18 mouse cellular contexts compared by ENCODE assay signal in the genomic region with DNA sequence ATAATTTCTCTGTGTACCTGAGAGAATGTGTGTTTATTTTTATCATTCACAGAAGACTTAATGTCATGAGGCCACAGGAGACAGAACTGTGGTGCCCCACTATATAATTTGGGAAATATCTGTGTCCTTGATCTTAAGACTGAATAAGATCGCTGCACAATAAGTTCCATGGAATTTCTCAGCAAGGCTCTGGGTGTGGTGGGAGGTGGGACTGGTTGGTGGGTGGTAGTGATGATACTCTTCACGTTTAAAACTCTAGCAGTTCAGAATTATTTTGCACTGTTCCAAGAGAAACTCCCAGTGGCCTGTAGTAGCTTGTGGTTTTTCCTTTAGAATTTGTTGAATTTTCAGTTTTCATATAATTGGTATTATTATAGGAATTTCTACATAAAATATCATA.
"Had no signal": no experiment of that assay in that cellular context is flagged by ENCODE, and none has a peak within 500 bp of the region (broad histone marks: within the 10 kb centered on the region; RNA-seq: fewer than 3 reads in every experiment).

No protein-coding gene starts in this region.

- H3K4me1 ChIP-seq: limb, embryonic 12.5 days; limb, embryonic 15.5 days; lung, embryonic 15.5 days; megakaryocyte, embryonic 14.5 days; midbrain, embryonic 10.5 days; midbrain, embryonic 13.5 days; neural tube, embryonic 13.5 days had no signal

- H3K4me3 ChIP-seq: limb, embryonic 12.5 days; limb, embryonic 15.5 days; lung, embryonic 15.5 days; megakaryocyte, embryonic 14.5 days; midbrain, embryonic 10.5 days; midbrain, embryonic 13.5 days; myocyte; neural tube, embryonic 13.5 days had no signal

- DNase-seq: kidney, adult 2 months; kidney, postnatal 10 days; kidney, postnatal 36 days; layer of hippocampus, postnatal 36 days; liver, postnatal 0 days; lung, postnatal 10 days; lung, postnatal 36 days; thymus, adult 2 months; thymus, postnatal 14 days; thymus, postnatal 4 days had no signal
